Mouse (Mus musculus) ovary, postnatal 14 days (tissue): Measurements from ENCODE around the gene Tbc1d2.
"Not testable (repeated sequence)": the region's sequence is repeated elsewhere in the genome, so short reads cannot be mapped to it uniquely, and the experiment has no call there.

ENCODE experiments used
- DNase-seq: peaks from one replicate; pipeline ENCODE4 v3.0.0; 2022; ENCODE audit warnings: low spot score

Tbc1d2 gene

GRCm38 (mm10) chr4:46601844-46602423 is 48.1 kb downstream of the Tbc1d2 start, which contains the start of gene Coro2a:
Gene Coro2a, minus strand, starts transcription at chr4:46602202.
- DNase-seq, result peak; percentile 77

GRCm38 (mm10) chr4:46601258-46601843 is 48.7 kb downstream of the Tbc1d2 start:
- peak; percentile 24 for DNase-seq

- DNase-seq, result no peak
Measured at GRCm38 (mm10) chr4:46600473-46601257, 49.3 kb downstream of the Tbc1d2 start.

- DNase-seq, result not testable (repeated sequence)
Measured at GRCm38 (mm10) chr4:46599609-46600008, 50.4 kb downstream of the Tbc1d2 start.

- no peak for DNase-seq
Measured at GRCm38 (mm10) chr4:46598981-46599380, 51.0 kb downstream of the Tbc1d2 start.

GRCm38 (mm10) chr4:46598111-46598510 is 51.9 kb downstream of the Tbc1d2 start:
- DNase-seq, result no peak

GRCm38 (mm10) chr4:46597286-46597961 is 52.6 kb downstream of the Tbc1d2 start:
- DNase-seq, result no peak

- no peak for DNase-seq
Measured at GRCm38 (mm10) chr4:46596398-46596797, 53.6 kb downstream of the Tbc1d2 start.

- no peak for DNase-seq
Measured at GRCm38 (mm10) chr4:46594131-46594530, 55.9 kb downstream of the Tbc1d2 start.

GRCm38 (mm10) chr4:46593472-46593871 is 56.5 kb downstream of the Tbc1d2 start:
- no peak for DNase-seq

- DNase-seq, result peak; percentile 37
Measured at GRCm38 (mm10) chr4:46591833-46592520, 58.0 kb downstream of the Tbc1d2 start.

GRCm38 (mm10) chr4:46590810-46591209 is 59.2 kb downstream of the Tbc1d2 start:
- no peak for DNase-seq

GRCm38 (mm10) chr4:46589946-46590684 is 59.9 kb downstream of the Tbc1d2 start:
- DNase-seq, result no peak

- DNase-seq, result no peak
Measured at GRCm38 (mm10) chr4:46589151-46589550, 60.9 kb downstream of the Tbc1d2 start.

- DNase-seq, result no peak
Measured at GRCm38 (mm10) chr4:46586473-46586872, 63.5 kb downstream of the Tbc1d2 start.

GRCm38 (mm10) chr4:46585811-46586190 is 64.2 kb downstream of the Tbc1d2 start:
- no peak for DNase-seq

GRCm38 (mm10) chr4:46585041-46585810 is 64.8 kb downstream of the Tbc1d2 start:
- DNase-seq, result no peak

- not testable (repeated sequence) for DNase-seq
Measured at GRCm38 (mm10) chr4:46584536-46584935, 65.5 kb downstream of the Tbc1d2 start.

- DNase-seq, result not testable (repeated sequence)
Measured at GRCm38 (mm10) chr4:46584084-46584483, 65.9 kb downstream of the Tbc1d2 start.

GRCm38 (mm10) chr4:46582024-46582423 is 68.0 kb downstream of the Tbc1d2 start:
- not testable (repeated sequence) for DNase-seq
